Mouse (Mus musculus): ENCODE data around the gene Hes2.

Gene Hes2

GRCm38 (mm10) chr4:152159285-152159678 lies 615 bp downstream of the Hes2 start:
- DNase-seq (ENCODE audit: low read depth, low spot score) = peak; percentile 44

- no peak for DNase-seq (ENCODE audit: low read depth, low spot score)
These were observed 2.1 kb downstream of the Hes2 start for GRCm38 (mm10) chr4:152160748-152161147.

GRCm38 (mm10) chr4:152161601-152162000 lies 2.9 kb downstream of the Hes2 start:
- no peak for DNase-seq (ENCODE audit: low read depth, low spot score)

- no peak for DNase-seq (ENCODE audit: low read depth, low spot score)
These were observed 4.1 kb downstream of the Hes2 start for GRCm38 (mm10) chr4:152162748-152163147.

GRCm38 (mm10) chr4:152165036-152165931 lies 6.6 kb downstream of the Hes2 start:
- peak; percentile 85 for DNase-seq (ENCODE audit: low read depth, low spot score)

- DNase-seq (ENCODE audit: low read depth, low spot score) = no peak
These were observed 9.4 kb downstream of the Hes2 start for GRCm38 (mm10) chr4:152168052-152168451.

- DNase-seq (ENCODE audit: low read depth, low spot score) = peak; percentile 56
These were observed 10.4 kb downstream of the Hes2 start for GRCm38 (mm10) chr4:152169103-152169502.

GRCm38 (mm10) chr4:152170286-152170685 lies 11.6 kb downstream of the Hes2 start:
- DNase-seq (ENCODE audit: low read depth, low spot score) = peak; percentile 48

- peak; percentile 88 for DNase-seq (ENCODE audit: low read depth, low spot score)
These were observed 12.9 kb downstream of the Hes2 start for GRCm38 (mm10) chr4:152171543-152171942.

- peak; percentile 89 for DNase-seq (ENCODE audit: low read depth, low spot score)
These were observed 14.4 kb downstream of the Hes2 start for GRCm38 (mm10) chr4:152173041-152173440.

- no peak for DNase-seq (ENCODE audit: low read depth, low spot score)
These were observed 15.3 kb downstream of the Hes2 start for GRCm38 (mm10) chr4:152173956-152174355.

- DNase-seq (ENCODE audit: low read depth, low spot score) = no peak
These were observed 18.0 kb downstream of the Hes2 start for GRCm38 (mm10) chr4:152176638-152177037.

- DNase-seq (ENCODE audit: low read depth, low spot score) = no peak
These were observed 18.5 kb downstream of the Hes2 start for GRCm38 (mm10) chr4:152177174-152177536.

- DNase-seq (ENCODE audit: low read depth, low spot score) = peak; percentile 95
These were observed 19.1 kb downstream of the Hes2 start, which contains the start of gene Acot7 for GRCm38 (mm10) chr4:152177537-152178343. Acot7 (plus strand) TSS chr4:152178134.

- DNase-seq (ENCODE audit: low read depth, low spot score) = peak; percentile 53
These were observed 19.7 kb downstream of the Hes2 start for GRCm38 (mm10) chr4:152178344-152178864.

- no peak for DNase-seq (ENCODE audit: low read depth, low spot score)
These were observed 20.4 kb downstream of the Hes2 start for GRCm38 (mm10) chr4:152178916-152179705.

- no peak for DNase-seq (ENCODE audit: low read depth, low spot score)
These were observed 21.4 kb downstream of the Hes2 start for GRCm38 (mm10) chr4:152179946-152180660.

GRCm38 (mm10) chr4:152182205-152182604 lies 23.5 kb downstream of the Hes2 start:
- no peak for DNase-seq (ENCODE audit: low read depth, low spot score)

- DNase-seq (ENCODE audit: low read depth, low spot score) = peak; percentile 44
These were observed 25.8 kb downstream of the Hes2 start for GRCm38 (mm10) chr4:152184353-152185035.

- DNase-seq (ENCODE audit: low read depth, low spot score) = peak; percentile 94
These were observed 26.5 kb downstream of the Hes2 start for GRCm38 (mm10) chr4:152185137-152185509.

All from ZHBTc4 (cell line).